Mouse (Mus musculus) heart, adult 2 months (tissue): ENCODE measurements around the gene Ccdc12. TPM values are rescaled to one million over a fixed set of nuclear protein-coding genes. Genes with fewer than 3 reads are reported as not detected.

Experiments used
- DNase-seq, 2 experiments: peaks; one replicate each; pipeline ENCODE4 v3.0.0; 2021
- H3K27ac ChIP-seq: fragments of 200-600 bp; 2 replicates; pipeline ENCODE4 v1.8.1; 2022
- H3K27me3 ChIP-seq: fragments of 200-500 bp; 2 replicates; pipeline ENCODE4 v1.6.1; 2012; ENCODE audit warnings: mild to moderate bottlenecking, low read length, inconsistent platforms, mixed read lengths; ENCODE audit not compliant: control insufficient read depth, insufficient read depth
- H3K36me3 ChIP-seq: fragments of 200-500 bp; 2 replicates; pipeline ENCODE4 v1.6.1; 2012; ENCODE audit warnings: low read length, inconsistent platforms; ENCODE audit not compliant: control insufficient read depth, insufficient read depth
- H3K4me1 ChIP-seq: fragments of 200-500 bp; 2 replicates; pipeline ENCODE4 v1.6.1; 2011; ENCODE audit warnings: low read length; ENCODE audit not compliant: control insufficient read depth, insufficient read depth
- H3K4me3 ChIP-seq: fragments of 200-600 bp; 2 replicates; pipeline ENCODE4 v1.8.1; 2022
- H3K79me2 ChIP-seq: fragments of 200-500 bp; replicated peaks from 2 replicates; pipeline ENCODE4 v1.6.1; 2012; ENCODE audit warnings: mild to moderate bottlenecking, inconsistent platforms, low read length, moderate library complexity, mixed read lengths; ENCODE audit not compliant: control insufficient read depth, insufficient read depth
- H3K9ac ChIP-seq: fragments of 200-500 bp; 2 replicates; pipeline ENCODE4 v1.6.1; 2012; ENCODE audit warnings: low read depth, mild to moderate bottlenecking, control low read depth, inconsistent platforms, low read length, mixed read lengths
- CTCF ChIP-seq: fragments of 200-600 bp; IDR thresholded peaks from 2 replicates; pipeline ENCODE4 v1.8.1; 2022; ENCODE audit warnings: antibody characterized with exemption, mild to moderate bottlenecking, moderate library complexity
- EP300 ChIP-seq: fragments of 200-500 bp; IDR thresholded peaks from 2 replicates; pipeline ENCODE4 v1.6.1; 2011; ENCODE audit warnings: low read depth, low read length, control low read depth; ENCODE audit not compliant: insufficient read depth
- POLR2A ChIP-seq: fragments of 200-500 bp; IDR thresholded peaks from 2 replicates; pipeline ENCODE4 v1.6.1; 2011; ENCODE audit warnings: mild to moderate bottlenecking, low read depth, low read length, control low read depth; ENCODE audit not compliant: insufficient read depth
- WGBS: fragments of 180-500 bp; shearing (Covaris S2); methylation state at CpG from one replicate; pipeline ENCODE4 v1.1.7; 2018; 5-methylcytosine and 5-hydroxymethylcytosine counted together
- intact Hi-C: fragments of 180-260 bp; cut with DNase I; formaldehyde crosslinking; loops from one replicate; pipeline ENCODE4 v1.15.1; 2025
- long read RNA-seq: library from polyadenylated mRNA; stranded (forward); transcript quantifications from one replicate; pipeline ENCODE4 v2.0.0, GENCODE M21; 2021
- polyA plus RNA-seq: library from polyadenylated mRNA; depleted of rRNA; stranded (reverse); fragments of >200 nt; gene quantifications from 2 replicates; pipeline ENCODE4 v1.2.3, GENCODE M21; 2012; rRNA removed
- total RNA-seq, 2 experiments: library from RNA; stranded (reverse); gene quantifications; 2 replicates each; pipeline ENCODE4 v1.2.3; 2021

Gene Ccdc12
- 10 to 100 TPM; 54.1 to 66.1 TPM for total RNA-seq
- polyA plus RNA-seq = 91.3 and 94.8 TPM in 2 replicates
- long read RNA-seq, transcript Ccdc12-201 (7 exons, 834 nt) = major isoform, 34 of 44 reads
- long read RNA-seq, partial matches to known transcripts = 5 of 44 reads
- long read RNA-seq, other reads (novel, unspliced or antisense) = 1 of 44 reads

GRCm38 (mm10) chr9:110656249-110657221 is at the start of gene Ccdc12:
Gene Ccdc12 (plus strand): TSS chr9:110656503.
- Histone ChIP-seq H3K79me2 (peaks cover 3% of the 10 kb centered on the region), H3K27me3 (no peaks in the 10 kb centered on the region), H3K4me3 (peak within 1 kb of the TSS; percentile 78), H3K9ac (peak within 1 kb of the TSS; percentile 84), H3K4me1 (peaks cover 10% of the 10 kb centered on the region), H3K36me3 (no peaks in the 10 kb centered on the region), H3K27ac (peak within 1 kb of the TSS; percentile 98)
- under 1% methylated on average over 52 of the region's 52 CpGs for WGBS
- intact Hi-C loops = loop anchor here (2.0 kb wide), 1 partner anchor 16 kb away; no protein-coding TSS in a partner anchor
- TF ChIP-seq CTCF (peak; percentile 49), POLR2A (peak; percentile 76), EP300 (peak; percentile 56; the same call in 1 of the 2 replicates)
- DNase-seq = peak; percentile 95 to 97

DNA sequence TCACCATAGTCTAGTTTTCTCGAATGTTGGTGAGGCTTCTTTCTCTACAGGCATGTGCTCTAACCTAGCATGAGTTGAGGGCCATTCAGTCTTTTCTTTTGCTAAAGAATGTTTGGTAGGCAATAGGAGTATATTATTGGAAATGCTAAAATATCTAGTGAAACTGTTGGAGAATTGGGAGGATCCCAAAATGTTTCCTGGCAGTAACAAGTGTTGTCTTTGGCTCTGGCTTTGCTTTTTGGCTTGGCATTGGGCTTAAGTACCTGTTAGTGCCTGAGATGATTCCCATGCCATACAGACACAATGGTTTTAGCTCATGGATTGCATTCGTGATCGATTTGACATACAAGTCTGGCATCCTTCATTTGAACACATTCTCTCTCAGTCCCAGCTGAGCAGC is 44.8 kb upstream of the Ccdc12 start:
- intact Hi-C loops = no loop called here
- Histone ChIP-seq H3K27ac (no peak overlapping the region), H3K27me3 (no peaks in the 10 kb centered on the region), H3K4me1 (peaks cover 1% of the 10 kb centered on the region), H3K79me2 (no peaks in the 10 kb centered on the region), H3K9ac (no peak overlapping the region), H3K36me3 (peaks cover 8% of the 10 kb centered on the region; the same call in 1 of the 2 replicates), H3K4me3 (no peak overlapping the region)
- no peak for DNase-seq
- TF ChIP-seq EP300 (no peak), CTCF (no peak), POLR2A (no peak)
- whole genome bisulfite sequencing = 63% methylated on average over 3 of the region's 3 CpGs

- WGBS = 55% methylated on average over 3 of the region's 3 CpGs
- no peaks in the 10 kb centered on the region; the same call in 1 of the 2 replicates for H3K36me3 ChIP-seq
- DNase-seq = peak in 1 of 2 experiments; percentile 53
These were observed 39.2 kb upstream of the Ccdc12 start for GRCm38 (mm10) chr9:110617081-110617480.

GRCm38 (mm10) chr9:110620180-110620579 is 36.1 kb upstream of the Ccdc12 start:
- Histone ChIP-seq H3K79me2 (no peaks in the 10 kb centered on the region), H3K36me3 (no peaks in the 10 kb centered on the region), H3K4me1 (peaks cover 3% of the 10 kb centered on the region), H3K9ac (no peak overlapping the region), H3K4me3 (no peak overlapping the region), H3K27ac (no peak overlapping the region), H3K27me3 (no peaks in the 10 kb centered on the region)
- WGBS = 87% methylated on average over 7 of the region's 7 CpGs
- no peak for DNase-seq
- intact Hi-C loops = loop anchor here (5.0 to 10.0 kb wide), 2 partner anchors 145 to 208 kb away; partner anchors contain the start of genes Kif9 and Klhl18
- TF ChIP-seq POLR2A (no peak), EP300 (no peak), CTCF (no peak)

More at GRCm38 (mm10) chr9:110617081-110617480, 39.2 kb upstream of the Ccdc12 start:
- no peak overlapping the region; the same call in 1 of the 2 replicates for H3K27ac ChIP-seq
- H3K4me3 ChIP-seq = no peak overlapping the region
- intact Hi-C loops = no loop called here
- H3K79me2 ChIP-seq = no peaks in the 10 kb centered on the region
- no peak overlapping the region for H3K9ac ChIP-seq
- no peaks in the 10 kb centered on the region for H3K27me3 ChIP-seq
- H3K4me1 ChIP-seq = peaks cover 2% of the 10 kb centered on the region
- TF ChIP-seq POLR2A (no peak), CTCF (no peak), EP300 (no peak)

GRCm38 (mm10) chr9:110620685-110621084 is 35.6 kb upstream of the Ccdc12 start:
- H3K4me1 ChIP-seq = peaks cover 4% of the 10 kb centered on the region
- no peak overlapping the region for H3K4me3 ChIP-seq
- no peaks in the 10 kb centered on the region for H3K79me2 ChIP-seq
- WGBS = 94% methylated on average over 7 of the region's 7 CpGs
- DNase-seq = no peak
- no peak overlapping the region for H3K9ac ChIP-seq
- TF ChIP-seq CTCF (no peak), EP300 (no peak), POLR2A (no peak)
- no peaks in the 10 kb centered on the region for H3K36me3 ChIP-seq
- intact Hi-C loops = loop anchor here (5.0 to 10.0 kb wide), 2 partner anchors 146 to 208 kb away; partner anchors contain the start of genes Kif9 and Klhl18
- no peaks in the 10 kb centered on the region for H3K27me3 ChIP-seq
- no peak overlapping the region for H3K27ac ChIP-seq
